Mouse (Mus musculus) ES-E14 (cell line): ENCODE measurements around the gene Acvr2a. TPM values are rescaled to one million over a fixed set of nuclear protein-coding genes. Genes with fewer than 3 reads are reported as not detected.

Source experiments
- DNase-seq: peaks from one replicate; pipeline ENCODE4 v3.0.0-alpha.2; 2013; ENCODE audit warnings: low read depth, low spot score
- H3K27ac ChIP-seq: 2 replicates; pipeline ENCODE4 v1.5.1; 2012; ENCODE audit warnings: low read depth, mild to moderate bottlenecking, low read length, moderate library complexity, mixed read lengths; ENCODE audit not compliant: poor library complexity, insufficient read depth, severe bottlenecking
- H3K36me3 ChIP-seq: 2 replicates; pipeline ENCODE4 v1.6.1; 2012; ENCODE audit warnings: mild to moderate bottlenecking, low read length, moderate library complexity, mixed read lengths; ENCODE audit not compliant: control insufficient read depth, poor library complexity, insufficient read depth, severe bottlenecking
- H3K4me1 ChIP-seq, 2 experiments: fragments of 150-350 bp in 1 of 2; sonication (generic) in 1 of 2; 2 replicates each; pipeline ENCODE4 v1.6.1; 2012; ENCODE audit warnings: low read length in 2 of 2, mild to moderate bottlenecking in 1 of 2, mixed read lengths in 1 of 2; ENCODE audit not compliant: control insufficient read depth in 2 of 2, insufficient read depth in 2 of 2, poor library complexity in 1 of 2
- H3K4me3 ChIP-seq, 2 experiments: fragments of 150-350 bp in 1 of 2; sonication (generic) in 1 of 2; 2 replicates each; pipeline ENCODE4 v1.5.1; 2012; ENCODE audit warnings: low read length in 2 of 2, low read depth in 1 of 2, mild to moderate bottlenecking in 1 of 2, mixed read lengths in 1 of 2; ENCODE audit not compliant: insufficient read depth in 1 of 2, poor library complexity in 1 of 2, severe bottlenecking in 1 of 2
- H3K9ac ChIP-seq: 2 replicates; pipeline ENCODE4 v1.6.1; 2012; ENCODE audit warnings: low read depth, mild to moderate bottlenecking, low read length, mixed read lengths; ENCODE audit not compliant: poor library complexity, insufficient read depth, severe bottlenecking
- H3K9me3 ChIP-seq: fragments of 150-350 bp; sonication (generic); 2 replicates; pipeline ENCODE4 v1.6.1; 2012; ENCODE audit warnings: low read depth, mild to moderate bottlenecking, low read length; ENCODE audit not compliant: control insufficient read depth, insufficient read depth
- CHD2 ChIP-seq: IDR thresholded peaks from 2 replicates; pipeline ENCODE4 v1.6.1; 2014; ENCODE audit warnings: mild to moderate bottlenecking, low read depth, low read length, inconsistent platforms
- HCFC1 ChIP-seq: IDR thresholded peaks from 2 replicates; pipeline ENCODE4 v1.6.1; 2012; ENCODE audit warnings: low read length, inconsistent platforms, borderline replicate concordance; ENCODE audit not compliant: insufficient read depth
- MAFK ChIP-seq: IDR thresholded peaks from 2 replicates; pipeline ENCODE4 v1.6.1; 2014; ENCODE audit warnings: mild to moderate bottlenecking, low read depth, low read length, inconsistent platforms; ENCODE audit not compliant: insufficient read depth
- ZC3H11A ChIP-seq: IDR thresholded peaks from 2 replicates; pipeline ENCODE4 v1.6.1; 2012; ENCODE audit warnings: low read depth, mild to moderate bottlenecking, inconsistent platforms, low read length, borderline replicate concordance
- ZNF384 ChIP-seq: IDR thresholded peaks from 2 replicates; pipeline ENCODE4 v1.6.1; 2012; ENCODE audit warnings: low read depth, low read length, inconsistent platforms
- in situ Hi-C, 2 experiments: fragments of 600-800 bp; cut with MboI; formaldehyde crosslinking; loops; one replicate each; pipeline ENCODE4 v1.15.1; 2025; ENCODE audit warnings: low sequenced_read_pairs in 2 of 2, inconsistent platforms in 1 of 2; ENCODE audit not compliant: unreplicated experiment in 2 of 2
- total RNA-seq: library from RNA; depleted of rRNA; stranded (reverse); fragments of 300-350 nt; gene quantifications from 2 replicates; pipeline ENCODE4 v1.2.3, GENCODE M21; 2012; rRNA removed

Acvr2a gene
- 12.7 and 16.2 TPM in 2 replicates for total RNA-seq

DNA sequence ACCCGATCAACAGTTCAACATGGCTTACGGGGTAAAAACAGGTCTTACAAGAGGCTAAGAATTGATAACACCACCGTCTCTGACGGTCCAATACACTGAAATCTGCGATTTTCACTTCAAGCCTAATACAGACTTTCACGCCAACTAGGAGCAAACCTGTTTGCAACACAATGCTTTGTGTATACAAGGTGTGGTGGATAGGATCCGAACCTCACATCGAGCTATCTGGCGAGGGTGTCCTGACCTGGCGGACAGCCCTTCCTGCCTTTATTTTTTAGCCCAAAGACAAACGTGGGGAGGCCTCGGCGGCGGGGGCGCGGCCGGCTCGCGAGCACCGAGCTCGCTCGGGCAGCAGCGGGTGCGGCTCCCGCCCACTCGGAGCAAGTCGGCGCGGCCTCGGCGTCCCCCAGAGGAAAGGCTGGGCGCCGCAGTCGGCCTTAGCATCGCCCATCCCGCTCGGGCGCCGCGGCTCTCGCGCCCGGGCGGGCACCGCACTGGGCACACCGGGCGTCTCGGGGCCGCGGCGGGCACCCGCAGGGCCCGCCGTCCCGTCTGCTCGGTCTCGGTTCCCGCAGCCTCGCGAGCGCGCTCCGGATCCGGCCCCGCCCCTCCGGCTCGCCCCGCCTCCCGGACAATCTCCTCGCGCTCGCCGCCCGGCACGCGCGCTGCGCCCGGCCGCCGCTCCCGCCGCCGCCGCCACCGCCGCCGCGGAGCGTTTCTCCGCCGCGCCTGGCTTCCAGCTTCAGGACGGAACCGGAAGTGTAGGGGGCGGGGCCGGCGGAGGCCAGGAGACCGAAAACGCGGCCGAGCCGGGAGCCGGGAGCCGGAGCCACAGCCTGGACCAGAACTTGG, at the start of gene Acvr2a:
Gene Acvr2a, plus strand, starts transcription at position 739 of the 852 bp plus-strand sequence.
- H3K36me3 ChIP-seq: no peaks in the 10 kb centered on the region
- 0 out of 2 replicates have a peak within 1 kb of the TSS, but pooled peaks have one; percentile 15 for H3K27ac ChIP-seq
- in situ Hi-C loops: no loop called here
- peak within 1 kb of the TSS; percentile 82 to 94 for H3K4me3 ChIP-seq
- TF ChIP-seq MAFK (no peak), ZC3H11A (no peak)
- DNase-seq: peak; percentile 65
- no peaks in the 10 kb centered on the region for H3K9me3 ChIP-seq
- H3K9ac ChIP-seq: peak within 1 kb of the TSS; percentile 81
- peaks cover 0 to 2% of the 10 kb centered on the region in 2 experiments; a peak in 1 of 4 replicates for H3K4me1 ChIP-seq

DNA sequence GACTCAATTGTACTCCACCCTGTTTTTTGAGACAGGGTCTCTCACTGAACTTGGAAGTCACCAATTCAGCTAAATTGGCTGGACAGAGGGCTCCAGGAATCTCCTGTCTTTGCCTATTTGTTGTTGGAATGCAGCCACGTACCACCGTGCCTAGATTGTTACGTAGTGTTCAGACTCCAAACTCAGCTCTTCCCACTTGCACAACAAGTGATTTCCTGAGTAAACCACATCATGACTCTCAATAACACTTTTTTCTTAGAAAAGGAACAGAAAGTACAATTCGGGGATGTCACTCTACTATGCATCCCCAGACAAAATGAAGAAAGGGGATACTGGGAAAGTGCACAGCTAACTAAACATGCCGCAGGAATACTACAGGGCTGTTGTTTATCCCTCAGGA, 47.4 kb upstream of the Acvr2a start:
- Histone ChIP-seq H3K4me1 (no peaks in the 10 kb centered on the region), H3K27ac (no peak overlapping the region), H3K9ac (no peak overlapping the region), H3K4me3 (no peak overlapping the region), H3K9me3 (no peaks in the 10 kb centered on the region), H3K36me3 (no peaks in the 10 kb centered on the region)
- in situ Hi-C loops: no loop called here
- TF ChIP-seq ZNF384 (no peak), ZC3H11A (no peak), MAFK (no peak), HCFC1 (no peak), CHD2 (no peak)
- no peak for DNase-seq

DNA sequence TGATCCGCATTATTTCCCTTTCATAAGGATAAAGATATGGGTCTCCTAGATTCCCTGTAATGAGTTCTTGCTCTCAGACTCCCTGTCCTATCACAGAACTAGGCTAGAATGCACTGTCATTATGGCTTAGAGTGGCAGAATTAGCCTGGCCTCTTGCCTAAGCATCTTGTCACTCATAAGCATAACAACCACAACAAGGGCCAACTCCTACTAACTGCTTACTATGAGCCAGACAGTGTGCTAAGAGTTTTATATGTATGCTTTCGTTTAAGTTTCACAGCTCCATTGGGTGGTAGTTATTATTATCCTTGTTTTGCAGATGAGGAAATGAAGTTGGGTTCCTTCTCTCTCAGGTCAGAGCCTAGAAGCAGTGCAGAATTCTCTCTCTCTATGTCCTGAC, 46.1 kb upstream of the Acvr2a start:
- no peak overlapping the region for H3K27ac ChIP-seq
- no peaks in the 10 kb centered on the region for H3K36me3 ChIP-seq
- no peak overlapping the region for H3K9ac ChIP-seq
- H3K4me1 ChIP-seq: no peaks in the 10 kb centered on the region
- in situ Hi-C loops: no loop called here
- H3K4me3 ChIP-seq: no peak overlapping the region
- DNase-seq: no peak
- no peaks in the 10 kb centered on the region for H3K9me3 ChIP-seq
- TF ChIP-seq MAFK: no peak
- TF ChIP-seq ZNF384: no peak
- no peak for TF ChIP-seq ZC3H11A
- TF ChIP-seq CHD2: no peak
- no peak for TF ChIP-seq HCFC1

DNA sequence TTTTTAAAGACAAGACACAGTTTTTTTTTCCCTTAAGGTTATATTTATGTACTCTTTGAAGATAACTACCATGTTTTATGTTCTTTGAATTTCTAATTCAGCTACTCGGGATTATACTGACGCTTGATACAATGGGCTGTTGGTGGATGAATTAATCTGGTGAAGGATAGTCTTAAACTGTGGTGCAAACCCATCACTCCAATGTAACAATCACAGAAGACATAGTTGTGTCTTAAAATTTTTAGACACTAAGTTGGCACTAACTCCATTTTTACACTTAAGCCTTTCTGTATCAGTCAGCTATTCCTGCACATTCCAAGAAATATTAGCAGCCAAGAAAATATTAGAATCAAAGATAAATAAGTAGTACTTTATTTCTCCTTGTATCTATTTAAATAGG, 45.7 kb upstream of the Acvr2a start:
- Histone ChIP-seq H3K9me3 (no peaks in the 10 kb centered on the region), H3K4me1 (no peaks in the 10 kb centered on the region), H3K9ac (no peak overlapping the region), H3K4me3 (no peak overlapping the region), H3K36me3 (no peaks in the 10 kb centered on the region), H3K27ac (no peak overlapping the region)
- in situ Hi-C loops: no loop called here
- no peak for DNase-seq
- no peak for TF ChIP-seq ZC3H11A
- no peak for TF ChIP-seq ZNF384
- TF ChIP-seq MAFK: no peak
- TF ChIP-seq HCFC1: no peak
- TF ChIP-seq CHD2: no peak

DNA sequence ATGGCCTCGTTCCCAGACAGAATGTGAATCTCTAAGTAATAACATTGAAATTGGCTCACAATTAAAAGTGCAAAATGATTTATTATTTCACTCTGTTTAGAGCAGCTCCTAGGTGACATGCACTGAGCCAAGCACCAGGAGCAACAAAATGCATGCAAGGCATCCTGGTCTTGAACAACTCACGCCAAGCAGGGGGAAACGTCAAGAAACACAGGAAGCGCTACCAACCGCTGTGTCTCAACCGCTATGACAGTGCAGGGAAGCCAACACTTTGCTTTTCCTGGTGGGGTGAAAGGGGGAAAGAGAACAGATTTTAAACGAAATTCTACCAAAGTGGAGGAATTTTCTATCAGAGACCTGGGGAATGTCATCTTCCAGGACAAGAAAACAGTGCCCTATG, 43.8 kb upstream of the Acvr2a start:
- in situ Hi-C loops: no loop called here
- no peak for TF ChIP-seq ZC3H11A
- no peak for TF ChIP-seq MAFK
- no peak for TF ChIP-seq ZNF384
- TF ChIP-seq HCFC1: no peak
- no peak for TF ChIP-seq CHD2

More for the DNA sequence above, 43.8 kb upstream of the Acvr2a start:
- no peak for DNase-seq
- Histone ChIP-seq H3K27ac (no peak overlapping the region), H3K36me3 (no peaks in the 10 kb centered on the region), H3K9ac (no peak overlapping the region), H3K9me3 (no peaks in the 10 kb centered on the region), H3K4me3 (no peak overlapping the region), H3K4me1 (no peaks in the 10 kb centered on the region)
